Mouse (Mus musculus): ENCODE results near the gene Rap1gap.

The Rap1gap gene

GRCm38 (mm10) chr4:137722692-137723427 is 58.3 kb downstream of the Rap1gap start:
- peak; percentile 64 for DNase-seq (ENCODE audit: low read depth, low spot score)

- DNase-seq (ENCODE audit: low read depth, low spot score), result no peak
These were observed 59.0 kb downstream of the Rap1gap start for GRCm38 (mm10) chr4:137723527-137723926.

GRCm38 (mm10) chr4:137724212-137724611 is 59.7 kb downstream of the Rap1gap start:
- DNase-seq (ENCODE audit: low read depth, low spot score), result no peak

- no peak for DNase-seq (ENCODE audit: low read depth, low spot score)
These were observed 60.2 kb downstream of the Rap1gap start for GRCm38 (mm10) chr4:137724766-137725165.

GRCm38 (mm10) chr4:137725541-137726145 is 61.1 kb downstream of the Rap1gap start:
- DNase-seq (ENCODE audit: low read depth, low spot score), result no peak

GRCm38 (mm10) chr4:137726739-137727505 is 62.4 kb downstream of the Rap1gap start:
- DNase-seq (ENCODE audit: low read depth, low spot score), result no peak

- DNase-seq (ENCODE audit: low read depth, low spot score), result peak; percentile 50
These were observed 63.1 kb downstream of the Rap1gap start for GRCm38 (mm10) chr4:137727506-137728187.

- DNase-seq (ENCODE audit: low read depth, low spot score), result no peak
These were observed 64.1 kb downstream of the Rap1gap start for GRCm38 (mm10) chr4:137728399-137729154.

GRCm38 (mm10) chr4:137729155-137729855 is 64.8 kb downstream of the Rap1gap start:
- DNase-seq (ENCODE audit: low read depth, low spot score), result no peak

- peak; percentile 85 for DNase-seq (ENCODE audit: low read depth, low spot score)
These were observed 65.6 kb downstream of the Rap1gap start for GRCm38 (mm10) chr4:137730134-137730533.

- DNase-seq (ENCODE audit: low read depth, low spot score), result no peak
These were observed 66.2 kb downstream of the Rap1gap start for GRCm38 (mm10) chr4:137730757-137731156.

GRCm38 (mm10) chr4:137731891-137732290 is 67.4 kb downstream of the Rap1gap start:
- DNase-seq (ENCODE audit: low read depth, low spot score), result no peak

GRCm38 (mm10) chr4:137732361-137732760 is 67.8 kb downstream of the Rap1gap start:
- DNase-seq (ENCODE audit: low read depth, low spot score), result no peak

GRCm38 (mm10) chr4:137732962-137733361 is 68.4 kb downstream of the Rap1gap start:
- DNase-seq (ENCODE audit: low read depth, low spot score), result no peak

- no peak for DNase-seq (ENCODE audit: low read depth, low spot score)
These were observed 68.9 kb downstream of the Rap1gap start for GRCm38 (mm10) chr4:137733459-137733858.

- DNase-seq (ENCODE audit: low read depth, low spot score), result no peak
These were observed 71.7 kb downstream of the Rap1gap start for GRCm38 (mm10) chr4:137736220-137736701.

GRCm38 (mm10) chr4:137737760-137738159 is 73.2 kb downstream of the Rap1gap start:
- DNase-seq (ENCODE audit: low read depth, low spot score), result no peak

- DNase-seq (ENCODE audit: low read depth, low spot score), result peak; percentile 57
These were observed 74.8 kb downstream of the Rap1gap start for GRCm38 (mm10) chr4:137739151-137739923.

GRCm38 (mm10) chr4:137740350-137740749 is 75.8 kb downstream of the Rap1gap start:
- DNase-seq (ENCODE audit: low read depth, low spot score), result no peak

GRCm38 (mm10) chr4:137743791-137744190 is 79.3 kb downstream of the Rap1gap start:
- DNase-seq (ENCODE audit: low read depth, low spot score), result no peak

All from embryo, embryonic 11.5 days (tissue).